In the genomic region with DNA sequence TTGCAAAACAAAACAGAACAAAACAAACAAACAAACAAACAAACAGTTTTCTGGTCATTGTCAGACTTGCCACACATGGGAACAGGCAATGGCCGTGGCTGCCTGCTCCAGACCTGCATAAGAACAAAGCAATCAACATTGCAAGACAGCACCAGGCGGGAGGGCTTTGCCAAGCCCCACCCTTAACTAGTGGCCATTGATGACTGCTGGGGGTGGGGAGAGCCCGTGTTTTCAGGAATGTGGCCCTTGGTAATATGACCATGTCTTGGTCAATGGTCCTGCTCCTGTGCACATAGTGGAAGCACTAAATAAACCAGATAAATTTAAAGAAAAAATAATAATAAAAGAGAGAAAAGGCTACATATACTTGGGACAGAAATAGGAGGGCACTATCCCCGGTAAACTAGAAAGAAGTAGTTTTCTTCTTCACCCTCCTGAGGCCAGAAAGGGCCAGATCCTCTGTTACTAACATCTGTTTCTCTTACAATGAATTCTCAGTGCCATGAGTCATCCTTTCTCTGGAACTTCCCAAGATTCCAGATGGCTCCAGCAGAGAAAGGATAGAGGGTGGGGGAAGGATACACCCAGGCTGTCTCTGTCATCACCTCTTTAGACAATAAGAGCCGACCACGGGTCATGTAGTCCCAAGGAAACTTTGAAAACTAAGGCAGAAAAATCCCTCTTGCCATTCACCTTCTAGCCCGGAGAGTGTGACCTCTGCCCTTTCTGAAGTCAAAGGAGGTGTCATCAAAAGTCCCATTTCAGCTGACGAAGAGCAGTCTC, we compare ENCODE assay signal across 22 mouse cellular contexts. TPM values are rescaled to one million over a fixed set of nuclear protein-coding genes. Genes with fewer than 3 reads are reported as not detected.
DNase-seq lines count a peak whose midpoint lies in the region; TF ChIP-seq lines count a peak whose summit lies in the region.
"Had no signal": no experiment of that assay in that cellular context is flagged by ENCODE, and none has a peak within 500 bp of the region (broad histone marks: within the 10 kb centered on the region; RNA-seq: fewer than 3 reads in every experiment).

No protein-coding gene starts in this region.

- no peaks in the 10 kb centered on the region for H3K79me3 ChIP-seq in C2C12 (ENCODE audit: low read depth)

- TF ChIP-seq CTCF in heart, adult 2 months (IDR thresholded peaks at IDR 0.05): no peak
- TF ChIP-seq CTCF in C2C12 (IDR thresholded peaks at IDR 0.05; ENCODE audit: control insufficient read depth, insufficient read depth, insufficient read length): no peak

- intact Hi-C loops in heart, adult 2 months (cut with DNase I): no loop called here
- intact Hi-C loops in heart, postnatal 25 days (cut with DNase I): no loop called here

- H3K9ac ChIP-seq in heart, adult 2 months (ENCODE audit: low read depth, low read length): no peak overlapping the region
- H3K9ac ChIP-seq: embryonic facial prominence, embryonic 12.5 days; forebrain, embryonic 13.5 days; hindbrain, embryonic 14.5 days; liver, embryonic 14.5 days; stomach, embryonic 15.5 days had no signal

- DNase-seq in heart, adult 2 months: peak in 1 of 2 experiments; percentile 45
- DNase-seq in heart, postnatal 25 days (ENCODE audit: low spot score): no peak
- peak; percentile 28 for DNase-seq in ZHBTc4 (ENCODE audit: low read depth, low spot score)
- peak; percentile 22 for DNase-seq in heart, postnatal 4 days
- no peak for DNase-seq in embryo, embryonic 9.5 days (ENCODE audit: extremely low spot score)
- DNase-seq in kidney, adult 18-20 months: no peak
- DNase-seq in adrenal gland, adult 18-20 months (ENCODE audit: low spot score in 2 of 2): no peak
- DNase-seq: cerebellum, adult 9-11 months; layer of hippocampus, adult 9-11 months; right cerebral cortex, postnatal 4 days; thymus, postnatal 4 days had no signal

- H3K79me2 ChIP-seq in heart, adult 2 months (replicated peaks; ENCODE audit: control insufficient read depth, insufficient read depth, low read length): no peaks in the 10 kb centered on the region
- no peaks in the 10 kb centered on the region for H3K79me2 ChIP-seq in C2C12 (ENCODE audit: control insufficient read depth, insufficient read depth)

- no peaks in the 10 kb centered on the region for H3K36me3 ChIP-seq in heart, adult 2 months (ENCODE audit: control insufficient read depth, insufficient read depth, low read length)
- H3K36me3 ChIP-seq in C2C12 (ENCODE audit: control insufficient read depth, insufficient read depth): no peaks in the 10 kb centered on the region
- H3K36me3 ChIP-seq: embryonic facial prominence, embryonic 12.5 days; stomach, embryonic 15.5 days had no signal

- TF ChIP-seq EP300 in heart, adult 2 months (IDR thresholded peaks at IDR 0.05; ENCODE audit: insufficient read depth, low read depth, low read length): 0 out of 2 replicates have a peak, but pooled peaks have one; percentile 19

- TF ChIP-seq POLR2A in heart, adult 2 months (IDR thresholded peaks at IDR 0.05; ENCODE audit: insufficient read depth, low read depth, low read length): no peak

- no peaks in the 10 kb centered on the region for H3K27me3 ChIP-seq in heart, adult 2 months (ENCODE audit: control insufficient read depth, insufficient read depth, low read length)
- H3K27me3 ChIP-seq in C2C12 (ENCODE audit: control insufficient read depth, insufficient read depth, insufficient read length): no peaks in the 10 kb centered on the region
- H3K27me3 ChIP-seq: embryonic facial prominence, embryonic 12.5 days; forebrain, embryonic 13.5 days; stomach, embryonic 15.5 days had no signal

- H3ac ChIP-seq in C2C12 (ENCODE audit: control insufficient read depth, insufficient read length, low read depth): no peak overlapping the region

- peak overlapping the region; percentile 45; the same call in 1 of the 2 replicates for H3K27ac ChIP-seq in heart, adult 2 months
- H3K27ac ChIP-seq: embryonic facial prominence, embryonic 12.5 days; forebrain, embryonic 13.5 days; hindbrain, embryonic 14.5 days; kidney, postnatal 0 days; liver, embryonic 14.5 days; stomach, embryonic 15.5 days had no signal

- H3K4me3 ChIP-seq in heart, adult 2 months: no peak overlapping the region
- no peak overlapping the region for H3K4me3 ChIP-seq in C2C12 (ENCODE audit: insufficient read depth, poor library complexity, severe bottlenecking)
- H3K4me3 ChIP-seq: embryonic facial prominence, embryonic 12.5 days; forebrain, embryonic 13.5 days; stomach, embryonic 15.5 days had no signal

- WGBS in heart, adult 2 months: 34% methylated on average over 8 of the region's 8 CpGs

- H3K4me1 ChIP-seq in heart, adult 2 months (ENCODE audit: control insufficient read depth, insufficient read depth, low read length): peaks cover 16% of the 10 kb centered on the region
- H3K4me1 ChIP-seq: stomach, embryonic 15.5 days had no signal

TF ChIP-seq in C2C12, 6 proteins besides CTCF, POLR2A, EP300 and RAD21:
- TF ChIP-seq MYOD1 (IDR thresholded peaks at IDR 0.05; ENCODE audit: control insufficient read depth, insufficient read length, low read depth) (peak; percentile 12), CEBPB (IDR thresholded peaks at IDR 0.05; ENCODE audit: low read depth) (peak; percentile 28), MAX (IDR thresholded peaks at IDR 0.05) (peak; percentile 29), MYOG (IDR thresholded peaks at IDR 0.05; ENCODE audit: control insufficient read depth, extremely low read depth, insufficient read length) (no peak), USF1 (IDR thresholded peaks at IDR 0.05; ENCODE audit: low read depth) (no peak), FOSL1 (IDR thresholded peaks at IDR 0.05; ENCODE audit: insufficient read depth, low read length, poor library complexity, severe bottlenecking) (peak; percentile 78)

RNA-seq across cellular contexts. Expression of a gene that starts 23.8 kb away (rescaled TPM):
- total RNA-seq in heart, adult 2 months (2021): 1 to 10 TPM; 1.1 to 1.6 TPM
- polyA plus RNA-seq in heart, adult 2 months (2012; rRNA removed): 4.6 and 5.5 TPM in 2 replicates
- 1 to 10 TPM; 1.2 to 1.3 TPM for total RNA-seq in heart, postnatal 25 days (2021)
- 31.4 TPM for polyA plus RNA-seq in C2C12 (2012; fragmentation: generic; extraction: Trizol)
- 1 to 10 TPM; 2.1 to 4.7 TPM for total RNA-seq in heart, postnatal 4 days (2021)
- total RNA-seq in adrenal gland, adult 18-20 months (2021): 1 to 10 TPM in 1 of 2 experiments, under 1 TPM in 1; 0.80 to 1.7 TPM
- total RNA-seq: left cerebral cortex, postnatal 36 days had no signal

RNA-seq across cellular contexts. Expression of a gene that starts 26.8 kb away (rescaled TPM):
- not detected for total RNA-seq in heart, adult 2 months (2021)
- not detected in 2 replicates for polyA plus RNA-seq in heart, adult 2 months (2012; rRNA removed)
- not detected for total RNA-seq in heart, postnatal 25 days (2021)
- polyA plus RNA-seq in C2C12 (2012; fragmentation: generic; extraction: Trizol): not detected
- total RNA-seq in heart, postnatal 4 days (2021): not detected
- not detected for total RNA-seq in adrenal gland, adult 18-20 months (2021)
- total RNA-seq: CH12.LX; left cerebral cortex, postnatal 36 days had no signal
- polyA plus RNA-seq: brain, embryonic 14.5 days; embryonic facial prominence, embryonic 12.5 days; forebrain, embryonic 13.5 days; gonadal fat pad, adult 2 months; hindbrain, embryonic 14.5 days; kidney, postnatal 0 days; liver, embryonic 14.5 days; stomach, embryonic 15.5 days had no signal

RNA-seq across cellular contexts. Expression of a gene that starts 33.9 kb away (rescaled TPM):
- 1 to 10 TPM in 1 of 2 experiments, under 1 TPM in 1; 0.68 to 1.7 TPM for total RNA-seq in heart, adult 2 months (2021)
- polyA plus RNA-seq in heart, adult 2 months (2012; rRNA removed): 1.1 and 1.4 TPM in 2 replicates
- under 1 TPM; 0.78 to 0.88 TPM for total RNA-seq in heart, postnatal 25 days (2021)
- polyA plus RNA-seq in C2C12 (2012; fragmentation: generic; extraction: Trizol): 14.8 TPM
- 1 to 10 TPM; 1.2 to 1.5 TPM for total RNA-seq in heart, postnatal 4 days (2021)
- under 1 TPM in 1 of 2 experiments, not detected in 1; 0.51 TPM for total RNA-seq in adrenal gland, adult 18-20 months (2021)
- total RNA-seq: CH12.LX had no signal
- polyA plus RNA-seq: forebrain, embryonic 13.5 days had no signal

RNA-seq across cellular contexts. Expression of a gene that starts 43.3 kb away (rescaled TPM):
- not detected for total RNA-seq in heart, adult 2 months (2021)
- polyA plus RNA-seq in heart, adult 2 months (2012; rRNA removed): 0.06 TPM in 1 of 2 replicates, not detected in the other
- not detected for total RNA-seq in heart, postnatal 25 days (2021)
- polyA plus RNA-seq in C2C12 (2012; fragmentation: generic; extraction: Trizol): not detected
- total RNA-seq in heart, postnatal 4 days (2021): under 1 TPM in 1 of 2 experiments, not detected in 1; 0.11 TPM
- 1 to 10 TPM; 2.5 to 3.2 TPM for total RNA-seq in adrenal gland, adult 18-20 months (2021)
- total RNA-seq: CH12.LX had no signal

RNA-seq across cellular contexts. Expression of a gene that starts 46.0 kb away (rescaled TPM):
- total RNA-seq in heart, adult 2 months (2021): 1 to 10 TPM; 1.7 to 3.6 TPM
- polyA plus RNA-seq in heart, adult 2 months (2012; rRNA removed): 3.1 and 5.9 TPM in 2 replicates
- total RNA-seq in heart, postnatal 25 days (2021): 1 to 10 TPM in 1 of 2 experiments, under 1 TPM in 1; 0.48 to 1.9 TPM
- 0.04 TPM for polyA plus RNA-seq in C2C12 (2012; fragmentation: generic; extraction: Trizol)
- under 1 TPM; 0.41 to 0.43 TPM for total RNA-seq in heart, postnatal 4 days (2021)
- 10 to 100 TPM in 1 of 2 experiments, 1 to 10 TPM in 1; 4.6 to 14.4 TPM for total RNA-seq in adrenal gland, adult 18-20 months (2021)
- total RNA-seq: CH12.LX had no signal
- polyA plus RNA-seq: forebrain, embryonic 13.5 days had no signal

Comparison
In these comparisons a context has a peak if more than half of its experiments do, and no peak if none do; other contexts are left out.
1. DNase-seq: peak in ZHBTc4 (single experiment) and heart, postnatal 4 days (single experiment); none in heart, postnatal 25 days (single experiment), embryo, embryonic 9.5 days (single experiment), kidney, adult 18-20 months (single experiment) and adrenal gland, adult 18-20 months (0 of 2).